Mouse (Mus musculus) cerebral cortex, adult 2 months (tissue): ENCODE data around the gene Ankef1.

ENCODE experiments used
- WGBS: fragments of 180-500 bp; shearing (Covaris S2); methylation state at CpG from one replicate; pipeline ENCODE4 v1.1.7; 2018; 5-methylcytosine and 5-hydroxymethylcytosine counted together

The Ankef1 gene

DNA sequence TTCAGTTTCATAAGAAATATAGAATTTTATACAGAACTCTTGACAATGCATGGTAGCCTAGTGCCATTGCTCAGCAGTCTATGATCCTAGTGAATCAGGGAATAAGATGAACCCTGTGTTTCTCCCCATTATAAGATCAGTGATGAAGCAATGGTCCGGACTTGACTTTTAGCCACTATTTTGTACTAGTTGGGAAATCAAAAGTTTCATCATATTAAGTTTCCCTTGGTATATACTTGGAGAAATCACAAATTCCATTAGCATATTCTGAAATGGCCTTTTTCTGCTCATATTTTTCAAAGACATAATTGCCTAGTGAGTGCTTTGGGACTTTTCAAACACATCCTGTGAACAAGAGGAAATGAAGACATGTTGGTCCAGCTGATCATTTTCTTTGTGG, at the start of gene Ankef1:
Gene Ankef1, plus strand, starts transcription at position 260 of the 400 bp plus-strand sequence.
- WGBS: 97% methylated on average over 1 of the region's 1 CpGs

DNA sequence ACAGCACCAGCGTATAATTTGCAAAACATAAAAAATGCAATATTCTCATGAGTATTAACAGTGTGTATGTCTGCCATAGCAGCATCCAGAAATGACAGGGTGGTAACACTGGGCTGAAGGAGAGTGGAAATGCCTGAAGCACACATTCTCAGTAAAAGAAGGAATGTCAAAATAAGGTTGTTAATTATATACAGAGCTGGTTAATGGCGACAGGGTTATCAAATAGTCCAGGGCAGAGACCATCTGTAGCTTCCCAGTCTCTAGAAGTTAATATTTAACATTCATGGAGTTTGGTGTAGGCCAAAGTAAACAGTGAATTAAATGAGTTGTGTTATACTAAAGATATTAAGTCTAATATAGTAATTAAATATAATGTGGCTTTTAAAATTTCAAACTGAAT, 45.2 kb upstream of the Ankef1 start:
- 85% methylated on average over 2 of the region's 2 CpGs for WGBS

DNA sequence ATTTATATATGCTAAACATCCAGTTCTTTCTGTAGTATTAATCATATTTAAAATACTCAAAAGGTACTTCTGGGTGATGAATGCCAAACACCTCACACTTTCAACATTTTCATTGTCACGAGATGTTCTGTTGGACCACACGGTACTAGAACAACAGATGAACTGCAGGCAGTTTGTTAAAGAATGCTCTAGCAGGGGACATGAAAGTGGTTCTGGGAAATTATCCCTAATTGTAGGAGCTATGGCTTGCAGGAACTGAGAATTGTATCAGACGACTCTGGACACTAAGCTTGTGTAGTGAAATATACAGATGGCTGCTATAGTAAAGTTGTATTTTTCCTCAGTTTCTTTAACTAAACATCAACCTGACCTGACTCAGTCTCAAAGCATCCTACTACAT, 44.8 kb upstream of the Ankef1 start:
- 87% methylated on average over 3 of the region's 3 CpGs for WGBS

DNA sequence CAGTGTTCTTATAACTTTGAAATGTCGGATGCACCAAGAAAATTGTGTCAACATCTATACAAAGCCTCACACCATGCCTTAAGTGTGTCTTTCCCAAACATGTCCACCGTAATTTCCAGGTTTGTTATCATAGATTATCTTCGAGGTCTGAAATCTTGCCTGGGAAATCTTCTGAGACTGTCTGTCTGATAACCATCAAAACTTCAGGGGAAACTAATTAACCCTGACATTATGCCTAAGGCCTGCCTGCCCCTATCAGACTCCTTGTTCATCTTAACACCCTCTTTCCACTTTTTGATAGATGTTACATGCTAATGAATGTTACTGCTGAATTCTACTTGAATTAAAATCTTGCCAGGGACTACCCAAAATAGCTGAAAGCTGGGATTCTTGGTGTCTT, 24.1 kb upstream of the Ankef1 start:
- 81% methylated on average over 3 of the region's 3 CpGs for WGBS

DNA sequence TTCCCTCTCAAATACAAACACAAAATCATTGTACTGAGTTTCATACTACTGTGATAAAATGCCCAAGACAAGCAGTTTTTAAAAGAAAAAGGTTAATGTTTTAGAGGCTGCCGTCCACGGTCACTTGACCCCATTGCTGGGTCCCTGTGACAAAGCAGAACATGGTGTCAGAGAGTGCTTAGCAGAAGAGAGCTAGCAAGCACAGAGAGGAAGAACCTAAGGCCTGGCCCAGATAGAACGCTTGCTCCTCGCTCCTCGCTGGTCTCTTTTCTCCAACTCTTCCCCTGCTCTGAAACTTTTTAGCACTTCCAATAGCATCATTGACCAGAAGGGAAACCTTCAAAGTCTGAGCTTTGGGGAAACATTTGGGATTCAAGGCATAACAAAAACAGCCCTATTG, 19.4 kb upstream of the Ankef1 start:
- 93% methylated on average over 5 of the region's 5 CpGs for WGBS

DNA sequence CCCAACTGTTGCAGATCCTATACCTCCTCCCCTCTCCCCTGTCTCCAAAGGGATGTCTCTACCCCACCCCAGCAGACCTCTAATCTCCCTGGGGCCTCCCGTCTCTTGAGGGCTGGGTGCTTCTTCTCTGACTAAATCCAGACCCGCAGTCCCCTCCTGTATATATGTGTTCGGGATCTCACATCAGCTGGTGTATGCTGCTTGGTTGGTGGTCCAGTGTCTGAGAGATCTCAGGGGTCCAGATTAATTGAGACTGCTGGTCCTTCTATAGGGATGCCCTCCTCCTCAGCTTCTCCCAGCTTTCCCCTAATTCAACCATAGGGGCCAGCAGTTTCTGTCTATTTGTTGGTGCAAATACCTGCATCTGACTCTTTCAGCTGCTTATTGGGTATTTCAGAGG, 18.7 kb upstream of the Ankef1 start:
- 92% methylated on average over 3 of the region's 3 CpGs for WGBS

DNA sequence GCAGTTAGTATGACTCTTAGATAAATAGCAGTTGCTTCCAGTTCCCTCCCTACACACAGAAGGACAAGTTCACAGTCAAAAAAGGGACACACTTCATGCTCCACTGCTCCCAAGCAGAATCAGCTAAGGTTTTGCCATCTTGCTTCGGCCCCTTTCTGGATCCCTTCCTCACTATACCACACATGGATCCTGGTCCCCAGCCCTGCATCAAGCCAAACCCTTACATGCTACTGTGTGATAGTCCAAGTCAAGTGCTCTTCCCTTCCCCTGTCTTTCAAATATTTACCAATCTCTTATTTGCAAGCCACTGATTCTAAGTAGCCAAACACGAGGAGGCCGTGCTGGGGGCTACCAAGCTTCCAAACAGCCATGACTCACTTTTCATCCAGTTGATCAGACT, 16.8 kb upstream of the Ankef1 start:
- 67% methylated on average over 3 of the region's 3 CpGs for WGBS

DNA sequence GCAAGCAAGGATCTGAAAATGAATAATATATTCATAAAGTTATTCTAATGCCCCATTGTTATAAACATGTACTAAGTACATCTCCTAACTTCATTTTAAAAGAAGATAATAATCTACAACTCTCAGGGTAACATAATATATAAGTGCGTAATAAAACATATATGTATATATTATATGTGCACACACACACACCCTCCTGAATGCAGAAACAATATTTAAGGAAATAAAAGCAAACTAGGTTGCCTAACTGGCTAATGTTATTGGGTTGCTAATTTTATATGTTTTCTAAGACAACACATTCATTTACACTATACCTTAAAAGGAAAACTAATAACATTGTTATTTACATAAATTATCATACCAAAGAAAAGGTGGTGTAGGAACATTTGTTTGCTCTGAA, 16.3 kb upstream of the Ankef1 start:
- WGBS: 95% methylated on average over 1 of the region's 1 CpGs

DNA sequence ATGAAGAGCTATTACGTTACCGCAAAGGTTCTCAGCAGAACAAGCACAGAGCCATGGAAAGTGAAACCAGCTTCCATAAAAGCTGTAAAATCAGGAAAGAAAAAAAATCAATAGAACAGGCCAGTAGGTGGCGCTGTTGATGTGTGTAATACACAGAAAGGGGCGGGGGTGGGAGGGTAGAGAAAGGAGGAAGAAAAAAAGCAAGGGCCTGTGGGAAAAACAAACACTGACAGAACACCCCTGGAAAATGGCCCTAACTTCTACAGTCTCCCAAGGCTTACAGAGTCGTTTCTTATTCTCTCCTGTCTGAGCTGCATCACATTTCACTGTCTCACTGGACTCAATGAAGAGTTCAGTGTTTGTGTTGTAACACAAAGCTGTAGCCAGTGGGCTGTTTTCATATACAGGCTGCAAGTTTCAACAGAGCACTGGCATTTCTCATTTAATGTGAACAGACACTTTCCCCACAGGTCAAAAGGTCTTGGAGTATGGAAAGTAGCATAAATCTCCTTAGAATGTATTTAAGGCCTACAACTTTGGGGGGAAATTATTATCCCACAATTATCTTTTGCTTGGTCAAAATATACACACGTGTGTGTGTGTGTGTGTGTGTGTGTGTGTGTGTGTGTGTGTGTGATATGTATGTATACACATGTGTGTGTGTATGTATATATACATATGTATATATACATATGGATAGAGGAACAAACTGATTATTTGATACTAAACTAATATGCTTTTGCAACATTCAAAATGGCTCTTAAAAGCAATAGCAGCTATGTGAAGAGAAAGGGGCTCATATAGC, 15.7 kb upstream of the Ankef1 start:
- 14% methylated on average over 6 of the region's 6 CpGs for WGBS

DNA sequence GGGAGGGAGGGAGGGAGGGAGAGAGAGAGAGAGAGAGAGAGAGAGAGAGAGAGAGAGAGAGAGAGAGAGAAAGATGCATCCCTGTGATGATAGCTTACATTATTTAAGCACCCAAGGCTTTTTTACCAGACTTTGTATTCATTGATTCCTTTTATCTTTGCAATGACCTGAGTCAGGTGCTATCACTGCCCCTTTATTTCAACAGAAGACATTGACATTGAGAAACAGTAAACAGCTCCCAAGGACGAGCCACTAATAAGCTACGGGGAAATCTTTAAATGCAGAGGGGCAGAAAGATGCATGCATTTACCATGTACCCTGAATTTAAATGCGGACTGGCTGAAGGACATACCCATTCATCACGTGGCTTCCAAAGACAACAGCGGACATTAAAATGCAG, 14.7 kb upstream of the Ankef1 start:
- WGBS: 87% methylated on average over 5 of the region's 5 CpGs

DNA sequence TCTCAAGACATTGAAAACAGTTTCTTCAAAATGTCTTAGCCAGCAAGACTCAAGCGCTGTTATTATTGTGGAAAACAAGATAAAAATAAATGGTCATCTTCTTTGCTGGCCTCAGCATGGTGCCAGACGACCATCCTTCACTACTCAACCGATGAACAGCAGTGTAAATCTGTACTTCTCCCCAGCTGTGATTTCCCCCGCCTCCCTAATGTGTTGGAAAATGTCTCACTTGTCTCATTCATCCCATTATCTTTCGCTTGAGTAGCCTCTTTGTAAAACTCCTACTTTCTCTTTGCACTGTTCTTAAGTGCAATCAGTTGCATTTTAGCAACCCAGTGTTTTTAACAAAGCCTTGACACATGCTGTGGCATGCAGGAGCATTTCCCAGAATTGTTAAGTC, 9.4 kb downstream of the Ankef1 start:
- 41% methylated on average over 5 of the region's 5 CpGs for WGBS

DNA sequence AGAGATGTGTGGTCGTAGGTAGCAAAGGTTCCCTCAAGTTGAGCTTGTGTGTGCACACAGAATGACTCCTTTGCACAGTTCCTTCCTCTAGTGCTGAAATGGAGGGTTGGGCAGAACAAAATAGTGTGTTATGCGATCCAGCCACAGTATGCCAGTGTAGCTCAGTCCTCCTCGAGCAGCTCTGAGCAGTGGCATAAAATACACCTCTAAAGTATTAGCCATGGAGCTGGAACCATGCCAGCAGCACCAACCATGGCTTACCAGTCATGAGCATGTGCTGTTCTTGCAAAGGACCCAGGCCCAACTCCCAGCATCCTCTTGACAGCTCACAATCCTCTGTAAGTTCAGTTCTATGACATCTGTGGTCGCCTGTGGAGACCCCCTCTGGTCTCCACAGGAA, 10.0 kb downstream of the Ankef1 start:
- 83% methylated on average over 4 of the region's 4 CpGs for WGBS

DNA sequence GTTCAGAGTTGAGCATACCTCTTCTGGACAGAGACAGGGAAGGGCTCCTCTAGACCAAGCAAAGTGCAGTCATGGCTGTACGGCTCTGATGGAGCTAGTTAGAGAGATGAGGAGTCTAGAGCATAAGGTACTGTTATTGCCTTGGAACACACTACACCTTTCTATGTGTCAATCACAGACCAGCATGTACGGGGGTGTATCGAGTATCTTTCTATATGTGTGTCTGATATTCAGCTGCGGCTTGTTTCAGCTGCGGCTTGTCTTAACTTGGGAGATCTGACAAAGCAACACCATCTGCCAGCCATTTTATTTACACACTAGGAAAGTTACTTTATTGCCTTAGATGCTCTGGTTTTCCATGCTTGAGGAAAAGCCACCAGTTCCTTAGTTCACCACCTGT, 11.1 kb downstream of the Ankef1 start:
- WGBS: 58% methylated on average over 5 of the region's 5 CpGs

DNA sequence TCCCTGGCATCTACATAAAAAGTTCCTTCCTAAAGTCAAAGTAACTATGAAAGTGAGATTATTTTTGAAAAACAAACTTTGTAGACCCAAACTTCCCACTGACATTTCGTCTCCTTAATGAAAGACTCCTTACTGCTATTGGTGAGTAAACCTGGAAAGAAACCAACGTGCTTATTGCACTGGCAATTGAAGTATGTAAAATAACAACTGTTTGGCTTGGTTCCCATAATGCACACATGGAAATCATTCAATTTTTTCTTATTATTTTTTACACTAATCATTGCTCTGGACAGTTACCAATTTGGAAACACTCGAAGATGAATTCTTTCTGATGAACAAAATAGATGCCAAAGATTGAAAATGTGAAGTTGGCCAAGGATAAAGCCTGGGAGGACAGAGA, 12.1 kb downstream of the Ankef1 start:
- WGBS: 68% methylated on average over 3 of the region's 3 CpGs

DNA sequence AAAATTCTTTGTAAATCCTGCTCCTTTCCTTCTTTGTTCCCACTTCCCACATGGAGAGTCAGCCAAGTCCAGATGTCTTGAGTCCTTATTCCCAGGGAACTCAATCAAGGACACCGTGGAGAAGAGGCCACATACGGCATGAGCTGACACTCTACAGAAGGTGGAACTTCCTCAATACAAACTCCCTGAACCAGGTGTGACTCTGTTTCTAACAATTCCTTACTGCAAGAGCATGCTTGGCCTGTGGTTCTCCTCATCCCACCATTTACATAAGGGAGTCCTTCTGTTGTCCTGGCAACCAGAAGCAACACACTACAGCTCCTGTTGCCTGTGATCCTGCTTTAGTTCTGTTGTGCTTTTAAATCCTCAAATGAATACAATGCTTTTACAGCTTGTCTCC, 13.8 kb downstream of the Ankef1 start:
- 49% methylated on average over 2 of the region's 2 CpGs for WGBS

DNA sequence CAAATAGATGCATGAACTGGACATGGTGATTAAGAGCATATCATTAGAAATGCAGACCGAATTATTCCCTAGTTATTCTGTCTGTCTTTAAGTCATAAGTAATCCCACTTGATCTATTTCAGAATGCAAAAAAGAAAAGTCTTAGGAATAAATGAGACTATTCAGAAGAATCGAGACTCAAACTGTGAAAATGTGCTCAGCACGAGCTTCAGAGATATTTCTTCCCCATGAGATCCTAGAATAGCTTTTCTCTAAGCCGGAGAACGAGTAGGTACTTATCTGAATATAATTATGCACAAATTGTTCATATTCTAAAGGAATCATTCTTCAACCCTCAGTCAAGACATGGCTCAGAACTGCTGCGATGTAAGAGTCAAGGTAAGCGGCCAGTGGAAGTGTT, 27.2 kb downstream of the Ankef1 start:
- 46% methylated on average over 7 of the region's 7 CpGs for whole genome bisulfite sequencing

DNA sequence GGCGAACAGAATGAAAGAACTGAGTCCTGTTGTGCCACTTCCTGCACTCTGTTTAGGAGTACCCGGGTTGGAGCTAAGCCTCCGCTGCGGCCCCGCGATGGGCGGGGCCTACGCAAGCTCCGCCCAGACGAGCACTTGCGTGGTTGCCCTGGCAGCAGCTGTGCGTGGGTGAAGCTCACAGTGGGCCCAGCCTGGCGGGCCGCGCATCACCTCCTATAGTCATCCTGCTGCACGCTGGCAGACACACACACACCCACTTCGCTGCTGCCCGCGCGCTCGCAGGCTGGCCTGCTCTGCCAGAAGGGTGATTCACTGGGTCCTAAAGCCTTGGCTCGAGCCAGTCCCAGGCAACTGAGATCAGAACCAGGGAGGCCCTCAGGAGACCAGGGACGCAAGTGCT, 30.3 kb downstream of the Ankef1 start:
- 1% methylated on average over 23 of the region's 23 CpGs for WGBS

DNA sequence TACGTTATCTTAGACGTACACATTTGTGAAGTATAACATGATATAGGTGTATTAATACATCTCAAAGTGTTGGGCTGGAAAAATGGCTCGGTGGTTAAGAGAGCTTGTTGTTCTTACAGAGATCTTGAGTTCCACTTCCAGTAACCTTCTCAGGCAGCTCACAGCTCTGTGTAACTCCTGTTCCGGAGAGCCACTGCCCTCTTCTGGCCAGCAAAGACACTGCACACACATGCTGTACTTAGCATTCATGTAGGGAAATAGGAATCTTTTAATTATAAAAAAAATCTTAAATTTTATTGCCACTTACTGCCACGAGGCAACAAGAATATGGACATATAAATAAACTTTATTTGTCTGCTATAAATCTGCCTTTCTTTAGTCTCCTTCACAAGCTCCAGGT, 56.3 kb downstream of the Ankef1 start:
- 66% methylated on average over 5 of the region's 5 CpGs for WGBS

DNA sequence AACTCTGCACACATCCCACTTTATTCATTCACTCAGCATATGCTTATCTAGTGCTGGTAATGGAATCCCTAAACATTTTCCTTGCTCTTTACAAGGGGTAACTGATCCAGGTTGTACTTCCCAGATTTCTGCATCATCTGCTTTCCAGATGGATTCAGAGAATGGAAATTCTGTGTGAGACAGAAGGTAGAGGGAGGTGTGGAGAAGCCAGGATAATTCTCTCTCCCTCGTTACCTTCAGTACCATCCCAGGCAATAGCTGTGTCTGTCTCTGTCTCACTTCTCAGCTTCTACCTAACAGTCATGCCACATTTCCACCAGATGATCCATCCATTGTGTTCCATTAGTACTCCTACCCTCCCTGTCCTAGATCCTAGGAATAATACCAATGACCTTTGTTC, 60.6 kb downstream of the Ankef1 start:
- WGBS: 67% methylated on average over 1 of the region's 1 CpGs

DNA sequence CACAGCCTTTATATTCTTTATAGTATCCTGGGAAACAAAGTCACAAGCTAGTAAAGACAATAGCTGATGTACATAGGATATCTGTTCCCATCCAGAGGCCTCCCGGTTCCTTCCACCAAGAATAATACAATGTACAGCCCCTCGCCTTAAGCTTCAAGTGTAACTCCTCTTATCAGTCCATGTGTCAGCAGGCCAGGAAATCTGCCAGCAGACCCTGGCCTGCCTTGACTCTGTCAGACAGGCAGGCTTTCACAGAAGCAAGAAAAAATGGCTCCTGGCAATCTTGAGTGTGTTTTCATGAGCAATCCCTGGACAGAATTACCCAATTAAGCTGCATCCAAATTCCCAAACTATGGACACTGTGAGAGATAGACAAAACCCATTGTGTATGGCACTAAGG, 69.1 kb downstream of the Ankef1 start:
- WGBS: 84% methylated on average over 2 of the region's 2 CpGs

DNA sequence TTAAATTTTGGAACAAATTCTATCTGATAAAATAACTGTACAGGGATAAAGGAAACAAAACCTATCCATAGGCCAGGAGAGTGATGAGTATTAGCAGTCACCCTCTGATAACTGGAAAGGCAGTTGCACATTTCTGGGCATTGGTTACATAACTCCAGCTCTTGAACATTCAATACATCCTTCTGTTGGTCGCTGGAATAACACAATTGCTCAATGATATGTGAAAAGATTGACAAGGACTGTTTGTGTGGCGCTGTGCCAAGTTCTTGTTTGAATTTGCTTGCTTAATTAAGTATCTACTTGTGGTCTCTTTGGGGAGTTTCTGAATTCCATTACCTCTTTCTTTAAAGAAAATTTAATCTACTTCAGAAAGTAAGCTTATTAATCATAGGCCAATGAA, 81.1 kb downstream of the Ankef1 start:
- WGBS: 59% methylated on average over 2 of the region's 2 CpGs

DNA sequence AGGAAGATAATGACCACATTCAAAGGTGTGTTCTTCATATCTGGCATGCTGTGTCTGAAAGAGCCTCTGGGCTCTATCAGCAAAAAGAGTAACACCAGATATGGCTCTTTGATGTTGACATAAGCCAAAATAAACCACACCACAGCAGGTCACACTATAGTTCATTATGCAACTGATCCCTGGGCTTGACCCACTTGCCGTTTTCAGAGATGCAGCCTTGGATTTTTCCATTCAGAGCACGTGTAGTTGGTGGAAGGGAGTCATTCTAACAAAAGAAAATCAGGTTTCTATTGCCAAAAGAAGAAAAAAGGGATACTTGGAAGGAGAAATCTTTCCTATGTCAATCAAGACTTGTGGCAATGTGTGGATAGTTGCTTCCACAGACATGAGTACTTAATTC, 87.1 kb downstream of the Ankef1 start:
- 33% methylated on average over 2 of the region's 2 CpGs for WGBS

DNA sequence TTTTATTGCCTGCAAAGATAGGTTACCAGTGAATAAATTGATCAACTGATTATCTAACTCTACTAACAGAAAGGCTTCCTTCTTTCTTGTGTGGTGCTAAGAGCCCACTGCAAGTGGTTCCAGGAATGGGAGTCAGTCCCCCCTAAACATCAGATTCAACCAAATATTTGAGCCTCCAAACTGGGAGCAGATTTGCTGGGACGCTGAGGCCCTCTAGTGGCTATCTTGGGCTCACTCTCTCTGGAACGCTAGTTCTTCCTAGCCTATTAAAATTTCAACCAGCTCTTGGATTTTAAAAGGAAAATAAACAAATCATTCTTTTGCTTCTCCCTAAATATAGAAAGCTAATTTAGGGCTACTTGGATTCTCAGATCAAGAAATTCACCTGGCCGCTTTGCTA, 94.7 kb downstream of the Ankef1 start:
- WGBS: 18% methylated on average over 3 of the region's 3 CpGs

DNA sequence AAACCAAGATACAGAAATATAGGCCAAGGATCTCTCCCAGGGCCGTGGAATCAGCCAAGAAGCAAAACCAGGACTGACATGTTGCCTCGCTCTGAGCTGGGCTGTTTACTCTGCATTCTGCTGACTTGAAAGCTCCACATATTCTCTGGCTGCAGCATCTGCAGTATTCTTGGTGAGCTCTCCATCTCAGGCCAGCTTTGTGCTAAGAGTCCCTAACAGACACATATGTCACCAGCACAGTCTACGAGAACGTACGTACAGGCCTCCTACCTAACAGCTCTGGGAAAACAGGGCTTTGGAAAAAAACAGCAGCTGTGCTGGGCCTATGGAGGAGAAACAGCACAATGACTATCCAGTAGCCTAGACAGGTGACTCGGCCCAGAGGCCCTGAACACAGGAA, 97.0 kb downstream of the Ankef1 start:
- WGBS: 61% methylated on average over 6 of the region's 6 CpGs
